Mouse (Mus musculus) CH12.LX (cell line): ENCODE results near the gene Ggt5. TPM values are rescaled to one million over a fixed set of nuclear protein-coding genes. Genes with fewer than 3 reads are reported as not detected.
"Not testable (repeated sequence)": the region's sequence is repeated elsewhere in the genome, so short reads cannot be mapped to it uniquely, and the experiment has no call there.

Experiments
- DNase-seq: peaks from one replicate; pipeline ENCODE4 v3.0.0-alpha.2; 2013; ENCODE audit errors: extremely low read depth
- H3K27ac ChIP-seq: 2 replicates; pipeline ENCODE4 v1.5.1; 2012; ENCODE audit warnings: low read depth, mild to moderate bottlenecking, control low read depth, moderate library complexity; ENCODE audit not compliant: insufficient read depth
- H3K27me3 ChIP-seq: replicated peaks from 2 replicates; pipeline ENCODE3; 2012; ENCODE audit warnings: inconsistent platforms
- H3K36me3 ChIP-seq, 2 experiments: replicated peaks in 1 of 2; 2 replicates each; pipeline versions ENCODE3 to v1.6.1; 2012; ENCODE audit warnings: inconsistent platforms in 1 of 2, low read length in 1 of 2, mild to moderate bottlenecking in 1 of 2, mixed read lengths in 1 of 2, moderate library complexity in 1 of 2; ENCODE audit not compliant: control insufficient read depth in 1 of 2, insufficient read depth in 1 of 2
- H3K4me1 ChIP-seq, 2 experiments: 2 replicates each; pipeline ENCODE4 v1.6.1; 2012; ENCODE audit warnings: inconsistent platforms in 1 of 2, moderate library complexity in 1 of 2; ENCODE audit not compliant: insufficient read depth in 2 of 2, control insufficient read depth in 1 of 2
- H3K4me2 ChIP-seq: 2 replicates; pipeline ENCODE4 v1.6.1; 2012; ENCODE audit warnings: low read depth, mild to moderate bottlenecking, control low read depth; ENCODE audit not compliant: poor library complexity, insufficient read depth, severe bottlenecking
- H3K4me3 ChIP-seq, 3 experiments: fragments of 150-350 bp in 1 of 3; sonication (generic) in 1 of 3; replicated peaks in 1 of 3; 2 replicates each; pipeline versions ENCODE3 to v1.5.1; 2011 to 2012; ENCODE audit warnings: low read depth in 2 of 3, low read length in 2 of 3, mild to moderate bottlenecking in 2 of 3, moderate library complexity in 2 of 3, control low read depth in 1 of 3, improper control_type of control experiment in 1 of 3, inconsistent platforms in 1 of 3, mixed read lengths in 1 of 3; ENCODE audit not compliant: poor library complexity in 1 of 3
- H3K79me2 ChIP-seq: replicated peaks from 2 replicates; pipeline ENCODE4 v1.6.1; 2012; ENCODE audit warnings: mild to moderate bottlenecking, moderate library complexity; ENCODE audit not compliant: control insufficient read depth, poor library complexity, insufficient read depth, severe bottlenecking; ENCODE audit errors: extremely low read depth
- H3K9ac ChIP-seq: 2 replicates; pipeline ENCODE4 v1.6.1; 2012; ENCODE audit warnings: low read depth, mild to moderate bottlenecking, control low read depth, moderate library complexity; ENCODE audit not compliant: insufficient read depth
- H3K9me3 ChIP-seq: replicated peaks from 2 replicates; pipeline ENCODE3; 2012; ENCODE audit warnings: low read length, inconsistent platforms, mixed read lengths
- BHLHE40 ChIP-seq: IDR thresholded peaks from 2 replicates; pipeline ENCODE4 v1.6.1; 2011; ENCODE audit warnings: mild to moderate bottlenecking, low read depth, low read length, improper control_type of control experiment
- CHD1 ChIP-seq: IDR thresholded peaks from 2 replicates; pipeline ENCODE4 v1.6.1; 2012; ENCODE audit warnings: low read depth, low read length, improper control_type of control experiment, inconsistent platforms
- CTCF ChIP-seq, 2 experiments: IDR thresholded peaks in 1 of 2; conservative IDR thresholded peaks in 1 of 2; 2 replicates each; pipeline ENCODE4 v1.5.1; 2011 to 2012; ENCODE audit warnings: low read depth in 2 of 2, low read length in 2 of 2, improper control_type of control experiment in 1 of 2, inconsistent platforms in 1 of 2, mild to moderate bottlenecking in 1 of 2, moderate library complexity in 1 of 2
- ELF1 ChIP-seq: IDR thresholded peaks from 2 replicates; pipeline ENCODE4 v1.6.1; 2014; ENCODE audit warnings: low read depth, mild to moderate bottlenecking, inconsistent platforms, low read length, improper control_type of control experiment
- EP300 ChIP-seq: IDR thresholded peaks from 2 replicates; pipeline ENCODE4 v1.6.1; 2011; ENCODE audit warnings: low read length, improper control_type of control experiment
- IRF4 ChIP-seq: IDR thresholded peaks from 2 replicates; pipeline ENCODE4 v1.6.1; 2014; ENCODE audit warnings: low read depth, mild to moderate bottlenecking, inconsistent platforms, low read length, improper control_type of control experiment
- JUN ChIP-seq: IDR thresholded peaks from 2 replicates; pipeline ENCODE4 v1.6.1; 2011; ENCODE audit warnings: low read depth, mild to moderate bottlenecking, low read length, improper control_type of control experiment, moderate library complexity; ENCODE audit not compliant: insufficient read depth
- JUND ChIP-seq: conservative IDR thresholded peaks from 2 replicates; pipeline ENCODE4 v1.6.1; 2011; ENCODE audit warnings: low read depth, low read length, improper control_type of control experiment
- KAT2A ChIP-seq: IDR thresholded peaks from 2 replicates; pipeline ENCODE4 v1.6.1; 2012; ENCODE audit warnings: low read length, improper control_type of control experiment, inconsistent platforms; ENCODE audit not compliant: insufficient replicate concordance
- MAX ChIP-seq: IDR thresholded peaks from 2 replicates; pipeline ENCODE4 v1.6.1; 2011; ENCODE audit warnings: low read length, improper control_type of control experiment
- MAZ ChIP-seq: IDR thresholded peaks from 2 replicates; pipeline ENCODE4 v1.6.1; 2012; ENCODE audit warnings: low read depth, mild to moderate bottlenecking, inconsistent platforms, low read length, improper control_type of control experiment, moderate library complexity
- MYC ChIP-seq: IDR thresholded peaks from 2 replicates; pipeline ENCODE4 v1.6.1; 2011; ENCODE audit warnings: low read depth, mild to moderate bottlenecking, improper control_type of control experiment, low read length
- POLR2A ChIP-seq: IDR thresholded peaks from 2 replicates; pipeline ENCODE4 v1.6.1; 2011; ENCODE audit warnings: low read depth, mild to moderate bottlenecking, improper control_type of control experiment, low read length
- SIN3A ChIP-seq: IDR thresholded peaks from 2 replicates; pipeline ENCODE4 v1.6.1; 2012; ENCODE audit warnings: low read length, improper control_type of control experiment, inconsistent platforms
- SMC3 ChIP-seq: IDR thresholded peaks from 2 replicates; pipeline ENCODE4 v1.6.1; 2011; ENCODE audit warnings: low read depth, low read length, improper control_type of control experiment
- TBP ChIP-seq: conservative IDR thresholded peaks from 2 replicates; pipeline ENCODE4 v1.6.1; 2011; ENCODE audit warnings: low read depth, low read length, improper control_type of control experiment
- TCF12 ChIP-seq: IDR thresholded peaks from 2 replicates; pipeline ENCODE4 v1.6.1; 2014; ENCODE audit warnings: low read depth, mild to moderate bottlenecking, inconsistent platforms, low read length, improper control_type of control experiment
- USF1 ChIP-seq: IDR thresholded peaks from 2 replicates; pipeline ENCODE4 v1.6.1; 2014; ENCODE audit warnings: low read depth, mild to moderate bottlenecking, inconsistent platforms, low read length, improper control_type of control experiment
- ZKSCAN1 ChIP-seq: IDR thresholded peaks from 2 replicates; pipeline ENCODE4 v1.6.1; 2012; ENCODE audit warnings: low read depth, inconsistent platforms, low read length, improper control_type of control experiment, borderline replicate concordance
- dilution Hi-C: fragments of 300-500 bp; cut with MboI; formaldehyde crosslinking; loops from 2 replicates; pipeline ENCODE4 v1.14.3; 2020; ENCODE audit warnings: low sequenced_read_pairs; ENCODE audit not compliant: extremely low pct_unique_long_range_greater_than_20kb, extremely low pct_ligation_motif_present
- in situ Hi-C: fragments of 300-500 bp; cut with MboI; formaldehyde crosslinking; loops from 3 replicates; pipeline ENCODE4 v1.14.3; 2019; ENCODE audit warnings: low sequenced_read_pairs, low pct_ligation_motif_present, low pct_unique_long_range_greater_than_20kb, mixed read lengths
- polyA plus RNA-seq: library from polyadenylated mRNA; unstranded; fragments of >175 nt; gene quantifications from 2 replicates; pipeline ENCODE4 v1.2.1, GENCODE M21; 2012; ENCODE audit warnings: low read depth; ENCODE audit not compliant: insufficient read length
- total RNA-seq, 2 experiments: library from RNA; depleted of rRNA; stranded (reverse); fragments of 300-350 nt in 1 of 2; fragments of >200 nt in 1 of 2; gene quantifications; 2 replicates each; pipeline ENCODE4 v1.2.3; 2012 to 2014

The Ggt5 gene
- total and polyA plus RNA-seq, 3 experiments, result not detected

- no peak for DNase-seq
- Histone ChIP-seq H3K4me2 (no peak overlapping the region), H3K79me2 (no peaks in the 10 kb centered on the region), H3K36me3 (no peaks in the 10 kb centered on the region)
- TF ChIP-seq TBP (no peak), USF1 (no peak), POLR2A (no peak), IRF4 (no peak), MAZ (no peak)
- TF ChIP-seq, all 38 proteins: peak for 0
- dilution Hi-C loops, result no loop called here
- Histone ChIP-seq H3K27me3 (peaks cover 8% of the 10 kb centered on the region), H3K9ac (no peak overlapping the region), H3K4me3 (no peak overlapping the region), H3K27ac (no peak overlapping the region), H3K4me1 (peaks cover 12 to 29% of the 10 kb centered on the region in 2 experiments), H3K9me3 (no peaks in the 10 kb centered on the region)
- in situ Hi-C loops, result no loop called here
These were observed 23.2 kb upstream of the Ggt5 start for GRCm38 (mm10) chr10:75565906-75566305.

- in situ Hi-C loops (no loop called here), dilution Hi-C loops (no loop called here)
- Histone ChIP-seq H3K4me1 (peaks cover 14 to 33% of the 10 kb centered on the region in 2 experiments), H3K79me2 (no peaks in the 10 kb centered on the region), H3K9ac (no peak overlapping the region), H3K27me3 (peaks cover 4% of the 10 kb centered on the region), H3K4me3 (no peak overlapping the region), H3K27ac (no peak overlapping the region), H3K36me3 (no peaks in the 10 kb centered on the region), H3K9me3 (no peaks in the 10 kb centered on the region), H3K4me2 (no peak overlapping the region)
- TF ChIP-seq KAT2A (no peak), CTCF (conservative IDR thresholded peaks at IDR 0.05 in 1 of 2, IDR thresholded peaks at IDR 0.05 in 1 of 2; ENCODE audit: low read depth in 2 of 2, low read length in 2 of 2) (peak in 1 of 2 experiments; percentile 21; a peak in 2 of 4 replicates)
- no peak for DNase-seq
These were observed 22.8 kb upstream of the Ggt5 start for GRCm38 (mm10) chr10:75566321-75566720.

- H3K4me3 ChIP-seq, in situ Hi-C loops, H3K27me3 ChIP-seq, H3K36me3 ChIP-seq, dilution Hi-C loops, H3K9ac ChIP-seq, H3K9me3 ChIP-seq, H3K27ac ChIP-seq, H3K79me2 ChIP-seq, H3K4me2 ChIP-seq, DNase-seq: not testable (repeated sequence)
- TF ChIP-seq CTCF (conservative IDR thresholded peaks at IDR 0.05 in 1 of 2, IDR thresholded peaks at IDR 0.05 in 1 of 2; ENCODE audit: low read depth in 2 of 2, low read length in 2 of 2), result peak in 1 of 2 experiments; percentile 32; a peak in 2 of 4 replicates
- H3K4me1 ChIP-seq, result peaks cover 16 to 38% of the 10 kb centered on the region in 2 experiments
These were observed 22.4 kb upstream of the Ggt5 start for GRCm38 (mm10) chr10:75566765-75567164.

- H3K27ac ChIP-seq, result no peak overlapping the region
- in situ Hi-C loops (no loop called here), dilution Hi-C loops (no loop called here)
- no peak for DNase-seq
- H3K36me3 ChIP-seq, result no peaks in the 10 kb centered on the region
- peaks cover under 1% of the 10 kb centered on the region for H3K27me3 ChIP-seq
- H3K79me2 ChIP-seq, result no peaks in the 10 kb centered on the region
- H3K9me3 ChIP-seq, result no peaks in the 10 kb centered on the region
- peaks cover 16 to 47% of the 10 kb centered on the region in 2 experiments for H3K4me1 ChIP-seq
- no peak overlapping the region for H3K4me3 ChIP-seq
- no peak overlapping the region for H3K9ac ChIP-seq
- H3K4me2 ChIP-seq, result no peak overlapping the region
- TF ChIP-seq IRF4, result no peak
- TF ChIP-seq MAZ, result no peak
- TF ChIP-seq TCF12, result no peak
- TF ChIP-seq JUN, result no peak
- TF ChIP-seq SMC3, result no peak
- no peak for TF ChIP-seq ZKSCAN1
- no peak for TF ChIP-seq MYC
- no peak for TF ChIP-seq MAX
- no peak for TF ChIP-seq BHLHE40
- no peak for TF ChIP-seq CTCF (conservative IDR thresholded peaks at IDR 0.05 in 1 of 2, IDR thresholded peaks at IDR 0.05 in 1 of 2; ENCODE audit: low read depth in 2 of 2, low read length in 2 of 2)
- TF ChIP-seq ELF1, result no peak
- TF ChIP-seq EP300, result no peak
- TF ChIP-seq USF1, result no peak
- no peak for TF ChIP-seq TBP
- TF ChIP-seq CHD1, result no peak
- no peak for TF ChIP-seq SIN3A
- TF ChIP-seq JUND, result no peak
These were observed 21.1 kb upstream of the Ggt5 start for GRCm38 (mm10) chr10:75568029-75568428.
